Mouse (Mus musculus): ENCODE measurements around the gene Man1b1.

Gene Man1b1

DNA sequence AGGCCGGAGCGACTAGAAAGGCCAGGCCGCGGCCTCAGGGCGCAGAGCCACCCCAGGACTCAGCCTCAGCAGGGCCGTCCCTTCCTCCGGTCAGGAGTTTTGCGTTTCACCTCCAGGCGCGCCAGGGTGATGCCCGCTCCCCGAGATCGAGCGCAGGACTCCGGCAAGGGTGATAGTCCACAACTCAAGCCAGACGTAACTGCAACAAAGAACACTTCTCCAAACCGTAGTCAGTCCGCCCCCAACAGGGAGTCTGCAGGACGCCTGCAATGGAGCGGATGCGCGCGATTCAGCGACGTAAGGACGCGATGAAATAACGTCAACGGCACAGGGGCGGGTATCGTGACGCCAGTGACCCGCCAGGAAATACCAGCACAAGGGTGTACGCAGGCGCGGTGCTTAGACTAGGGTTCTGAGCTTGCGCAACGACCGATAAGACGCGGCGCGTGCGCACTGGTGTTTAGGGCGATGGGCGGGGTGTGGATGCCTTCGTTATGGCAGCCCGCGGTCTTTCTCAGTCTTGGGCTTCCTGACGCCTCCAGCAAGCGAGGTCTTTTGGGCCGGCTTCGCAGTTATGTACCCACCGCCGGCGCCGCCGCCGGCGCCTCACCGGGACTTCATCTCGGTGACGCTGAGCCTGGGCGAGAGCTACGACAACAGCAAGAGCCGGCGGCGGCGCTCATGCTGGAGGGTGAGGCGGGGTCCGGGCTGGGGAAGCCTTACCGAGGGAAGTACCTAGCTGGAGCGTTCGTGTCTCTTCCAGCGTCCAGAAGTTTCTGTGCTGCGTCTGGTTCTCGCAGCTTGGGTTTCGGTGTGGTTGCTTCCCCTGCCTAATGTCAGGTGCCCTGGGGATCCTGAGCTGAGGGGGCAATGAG, at the start of gene Man1b1:
TSS of gene Man1b1 (plus strand) at position 53 of the 875 bp plus-strand sequence.
- DNase-seq (ENCODE audit: low read depth), result peak; percentile 100

DNA sequence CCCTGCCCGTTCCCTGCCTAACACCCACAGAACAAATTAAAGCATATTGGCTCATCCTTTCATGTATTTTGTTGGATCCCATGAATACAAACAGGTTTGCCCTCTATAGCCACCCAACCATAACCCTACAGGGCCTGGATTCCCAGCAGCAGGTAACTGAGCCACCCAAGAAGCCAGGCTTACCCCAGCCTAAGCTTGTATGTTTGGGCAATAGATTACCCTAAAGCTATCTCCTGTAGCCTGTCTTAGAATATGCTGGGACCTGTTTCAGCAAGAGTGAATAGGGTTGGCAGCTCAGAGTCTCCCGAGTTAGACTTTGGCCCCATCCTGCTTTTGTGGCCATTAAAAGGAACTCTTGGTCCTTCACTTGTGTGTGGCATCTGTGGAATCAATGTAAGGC, 46.6 kb upstream of the Man1b1 start:
- no peak for DNase-seq (ENCODE audit: low read depth)

DNA sequence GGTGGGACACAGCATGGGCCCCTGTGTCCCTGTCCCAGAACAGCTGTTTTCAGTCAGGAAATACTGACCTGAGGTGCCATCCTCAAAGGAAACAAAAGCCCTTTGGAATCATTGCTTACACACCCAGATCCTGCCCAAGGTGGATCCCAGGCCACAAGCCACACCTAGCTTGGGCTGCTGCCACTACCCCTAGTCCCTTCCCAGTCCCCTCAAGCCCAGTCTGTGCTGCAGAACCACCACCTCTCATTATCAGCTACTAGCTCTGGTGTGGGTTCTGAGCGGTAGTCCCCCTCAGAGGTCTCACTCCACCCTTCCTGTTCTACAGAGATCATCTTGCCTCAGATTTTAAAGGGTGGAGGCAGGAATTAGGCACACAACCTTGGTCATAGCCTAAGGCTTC, 45.8 kb upstream of the Man1b1 start:
- DNase-seq (ENCODE audit: low read depth), result no peak

DNA sequence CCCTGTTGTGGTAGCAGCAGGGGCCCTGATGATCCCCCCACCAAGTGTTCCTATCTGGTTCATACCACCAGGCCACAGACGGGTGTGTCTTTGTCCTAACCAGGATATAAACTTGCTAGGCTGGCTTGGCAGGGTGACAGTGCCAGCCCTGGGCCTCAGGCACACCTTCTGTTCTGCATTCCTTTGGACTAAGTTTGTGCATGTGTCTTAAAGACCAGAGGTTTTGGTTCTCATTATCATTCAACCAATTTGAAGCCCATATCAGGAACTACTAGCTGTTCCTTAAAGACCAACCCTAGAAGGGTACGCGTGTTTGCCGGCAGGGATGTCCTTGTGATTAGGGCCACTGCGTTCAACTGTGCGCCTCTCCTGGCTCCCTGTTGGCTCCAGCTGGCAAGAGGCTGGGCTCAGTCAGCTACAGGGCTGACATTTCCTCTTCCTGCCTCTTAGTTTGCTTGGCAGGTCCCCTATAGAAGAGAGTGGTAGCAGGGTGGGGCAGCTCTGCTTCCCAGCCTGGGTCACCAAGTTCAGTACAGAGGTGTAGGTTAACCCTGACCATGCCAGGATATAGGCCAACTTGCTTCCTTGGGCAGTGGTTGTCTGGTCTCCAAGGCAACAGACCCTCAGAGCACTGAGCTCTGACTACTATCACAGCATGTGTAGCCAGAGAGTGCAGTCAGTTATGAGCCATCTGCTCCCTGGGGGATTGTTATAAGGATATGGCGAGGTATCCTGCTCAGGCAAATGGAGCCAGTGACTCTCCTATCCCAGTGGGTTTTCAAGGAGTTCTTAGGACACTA, 45.1 kb upstream of the Man1b1 start:
- DNase-seq (ENCODE audit: low read depth), result no peak

DNA sequence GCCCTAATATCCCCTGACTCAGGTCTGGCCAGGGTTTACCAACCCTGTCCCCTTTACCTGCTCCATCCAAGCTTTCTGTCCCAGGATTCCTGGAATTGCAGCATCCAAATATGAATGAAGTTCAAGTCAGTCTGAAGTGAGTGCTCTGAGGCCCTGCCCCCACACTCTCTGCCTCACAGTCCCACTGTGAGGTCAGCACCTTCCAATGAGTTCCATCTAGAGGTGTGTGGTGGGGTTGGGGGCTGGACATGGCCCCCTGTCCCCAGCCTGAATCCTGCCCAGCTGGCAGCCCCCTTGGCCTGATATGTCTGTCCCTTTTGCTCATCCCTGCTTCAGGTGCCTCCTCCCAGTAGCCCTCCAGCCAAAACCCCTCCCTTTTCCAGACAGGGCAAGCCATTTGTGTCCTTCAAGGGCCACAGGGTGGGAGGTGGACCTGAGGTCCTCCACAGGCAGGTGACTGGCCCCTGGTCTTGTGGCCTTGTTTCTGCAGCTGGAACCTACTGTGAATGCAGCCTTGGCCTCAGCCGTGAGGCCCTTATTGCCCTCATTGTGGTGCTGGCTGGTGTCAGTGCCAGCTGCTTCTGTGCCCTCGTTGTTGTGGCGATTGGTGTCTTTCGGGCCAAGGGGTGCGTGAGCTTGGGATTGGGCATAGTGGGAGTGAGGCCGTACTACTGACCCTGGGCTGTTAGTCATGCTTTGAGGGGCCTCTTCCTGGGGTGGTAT, 44.0 kb upstream of the Man1b1 start, which contains the start of gene Tmem210:
TSS of gene Tmem210 (plus strand) at position 219 of the 723 bp plus-strand sequence.
- DNase-seq (ENCODE audit: low read depth), result no peak

DNA sequence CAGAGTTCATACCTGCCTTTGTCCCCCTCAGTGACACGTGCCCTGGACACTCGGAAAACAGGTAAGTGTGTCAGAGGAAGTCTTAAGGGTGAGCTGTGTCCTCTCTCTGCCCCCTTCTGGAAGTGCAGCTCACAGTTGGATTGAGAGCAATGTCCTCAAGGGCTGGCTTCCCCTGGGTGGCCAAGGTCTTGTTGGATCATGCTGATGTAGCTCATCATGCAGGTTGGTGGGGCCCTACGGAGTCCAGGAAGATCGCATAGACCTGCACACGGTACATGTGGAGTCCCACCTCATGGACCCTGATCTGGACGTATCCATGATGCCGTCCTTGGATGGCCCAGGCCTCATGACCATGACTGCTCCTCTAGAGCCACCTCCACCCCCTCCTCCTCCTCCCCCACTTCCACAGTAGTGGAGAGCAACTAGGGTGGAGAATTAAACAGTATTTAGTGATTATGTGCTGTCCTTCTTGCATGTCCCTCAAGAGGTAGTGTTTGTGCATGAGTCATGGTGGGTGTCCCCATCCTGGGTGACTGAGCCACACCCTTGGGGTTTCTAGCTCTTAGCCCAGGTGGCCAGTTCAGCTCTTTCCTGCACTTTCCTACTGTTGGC, 43.3 kb upstream of the Man1b1 start:
- no peak for DNase-seq (ENCODE audit: low read depth)

DNA sequence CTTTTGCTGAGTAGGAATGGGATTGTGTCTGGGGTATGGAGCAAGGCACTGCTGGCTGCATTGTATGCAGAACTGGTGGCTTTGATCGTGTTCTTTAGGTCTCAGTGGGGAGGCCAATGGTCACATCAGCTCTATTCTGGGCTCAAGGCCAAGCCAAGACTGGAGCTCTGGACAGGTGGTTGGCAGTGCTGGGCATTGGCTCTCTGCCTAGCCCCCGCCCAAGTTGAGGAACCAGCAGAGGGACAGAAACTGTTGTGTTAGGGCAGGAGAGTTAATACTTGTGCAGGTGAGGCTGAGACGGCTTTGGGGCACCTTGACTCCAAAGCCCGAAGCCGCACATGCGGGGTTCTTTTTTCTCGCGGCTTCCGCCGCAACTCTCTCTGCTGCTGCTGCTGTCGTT, 42.5 kb upstream of the Man1b1 start, which contains the start of gene Lrrc26:
TSS of gene Lrrc26 (plus strand) at position 265 of the 400 bp plus-strand sequence.
- DNase-seq (ENCODE audit: low read depth), result no peak

DNA sequence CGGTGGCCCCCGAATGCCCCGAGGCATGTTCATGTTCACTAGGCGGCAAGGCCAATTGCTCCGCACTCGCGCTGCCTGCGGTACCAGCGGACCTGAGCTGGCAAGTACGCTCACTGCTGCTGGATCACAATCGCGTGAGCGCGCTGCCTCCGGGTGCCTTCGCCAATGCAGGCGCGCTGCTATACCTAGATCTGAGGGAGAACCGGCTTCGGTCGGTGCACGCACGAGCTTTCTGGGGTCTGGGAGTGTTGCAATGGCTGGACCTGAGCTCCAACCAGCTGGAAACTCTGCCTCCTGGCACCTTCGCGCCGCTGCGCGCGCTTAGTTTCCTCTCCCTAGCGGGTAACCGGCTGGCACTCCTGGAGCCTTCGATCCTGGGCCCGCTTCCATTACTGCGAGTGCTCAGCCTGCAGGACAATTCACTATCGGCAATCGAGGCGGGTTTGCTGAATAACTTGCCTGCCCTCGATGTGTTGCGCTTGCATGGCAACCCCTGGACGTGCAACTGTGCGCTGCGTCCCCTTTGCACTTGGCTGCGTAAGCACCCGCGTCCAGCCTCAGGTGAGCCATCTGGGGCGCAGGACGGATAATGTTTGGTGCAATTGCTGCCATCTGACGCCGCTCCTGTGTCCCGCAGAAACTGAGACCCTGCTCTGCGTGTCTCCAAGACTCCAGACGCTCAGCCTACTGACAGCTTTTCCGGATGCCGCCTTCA, 41.9 kb upstream of the Man1b1 start:
- no peak for DNase-seq (ENCODE audit: low read depth)

DNA sequence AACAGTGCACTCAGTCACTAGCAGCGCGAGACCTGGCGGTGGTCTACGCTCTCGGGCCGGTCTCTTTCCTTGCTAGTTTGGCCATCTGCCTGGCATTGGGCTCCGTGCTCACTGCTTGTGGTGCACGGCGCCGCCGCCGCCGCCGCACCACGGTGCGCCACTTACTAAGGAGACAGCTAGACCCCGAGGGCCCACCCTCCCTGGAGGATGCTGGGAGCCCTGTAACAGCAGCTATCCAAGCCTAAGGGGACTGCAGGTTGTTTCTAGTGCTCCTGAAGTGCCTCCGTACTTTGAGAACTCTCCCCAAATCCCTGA, 41.4 kb upstream of the Man1b1 start:
- DNase-seq (ENCODE audit: low read depth), result no peak

DNA sequence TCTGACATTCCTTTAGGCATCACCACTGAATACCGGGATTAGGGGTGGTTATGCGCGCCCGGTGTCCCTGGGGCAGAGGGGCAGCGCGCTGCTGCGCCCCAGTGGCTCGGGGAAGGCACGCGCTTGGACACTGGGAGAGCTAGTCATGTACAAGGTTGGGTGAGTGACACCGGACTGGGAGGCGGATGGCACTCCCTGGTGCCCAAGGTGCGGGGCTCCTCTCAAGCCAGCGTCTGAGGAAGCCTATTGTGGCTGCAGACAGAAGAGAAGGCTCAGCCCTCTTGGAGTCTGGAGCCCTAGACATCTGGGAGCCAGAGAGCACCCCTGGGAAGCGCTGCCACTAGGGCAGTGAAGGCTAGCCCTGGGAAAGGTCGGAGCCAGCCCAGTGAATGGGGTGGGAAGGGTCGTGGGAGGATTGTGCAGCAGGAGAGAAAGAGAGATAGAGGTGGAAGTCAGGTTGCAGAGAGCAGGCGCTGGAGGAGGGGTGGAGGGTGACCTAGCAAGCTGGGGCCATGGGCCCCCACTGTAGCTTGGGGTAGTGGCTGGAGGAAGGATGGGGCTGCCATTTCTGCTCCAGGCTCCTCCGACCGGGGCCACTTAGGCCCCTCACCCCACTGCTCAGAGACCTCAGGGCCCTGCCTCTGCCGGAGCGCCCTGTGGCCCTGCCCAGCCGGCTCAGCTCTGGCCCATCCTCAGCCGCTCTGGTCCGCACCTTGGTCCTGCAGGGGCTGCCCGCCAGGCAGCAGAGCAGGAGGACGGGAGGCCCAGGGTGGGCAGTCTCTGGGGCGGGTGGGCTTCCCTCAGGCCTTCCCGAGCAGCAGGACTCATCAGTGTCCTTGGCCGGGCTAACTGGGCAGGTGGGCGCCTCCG, 40.7 kb upstream of the Man1b1 start:
- no peak for DNase-seq (ENCODE audit: low read depth)

DNA sequence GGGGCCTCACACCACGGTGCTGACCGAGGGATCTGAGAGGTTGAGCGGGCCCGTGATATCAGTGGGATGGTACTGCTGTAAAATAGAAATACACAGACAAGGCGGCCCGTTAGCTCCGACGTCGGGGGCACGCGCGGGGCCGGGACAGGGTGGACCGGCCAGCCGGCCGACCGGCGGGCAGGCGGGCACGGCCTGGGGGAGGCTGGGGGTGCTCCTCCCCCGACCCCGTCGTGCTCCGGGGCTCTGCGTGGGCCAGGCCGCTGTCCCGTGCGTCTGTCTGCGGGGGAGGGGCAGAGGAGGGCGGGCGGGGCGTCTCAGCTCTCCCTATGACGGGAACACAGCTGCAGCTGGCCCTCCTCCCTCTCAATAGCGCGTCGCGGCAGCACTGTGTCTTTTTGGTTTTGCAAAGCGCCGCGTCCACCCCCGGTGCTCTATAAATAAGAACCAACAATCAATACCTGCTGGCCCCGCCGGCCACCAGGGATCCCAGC, 40.0 kb upstream of the Man1b1 start:
- no peak for DNase-seq (ENCODE audit: low read depth)

DNA sequence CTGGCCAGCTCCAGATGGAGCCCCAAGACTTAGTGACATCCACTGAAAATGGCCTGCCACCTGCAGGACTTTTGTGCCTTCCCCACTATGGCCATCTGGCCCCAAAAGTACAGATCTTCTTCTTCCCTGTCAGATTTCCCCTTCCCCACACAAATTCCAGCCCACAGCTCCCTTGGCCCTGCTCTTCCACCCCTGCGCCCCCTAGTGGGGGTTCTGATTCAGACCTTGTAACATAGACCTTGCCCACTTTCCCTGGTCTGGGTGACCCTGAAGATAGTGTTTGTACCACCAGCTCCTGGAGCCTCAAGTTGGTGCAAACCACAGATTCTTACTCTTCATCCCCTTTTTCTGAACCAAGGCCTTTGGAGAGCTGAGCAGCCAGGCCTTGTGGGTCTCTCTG, 39.3 kb upstream of the Man1b1 start:
- peak; percentile 82 for DNase-seq (ENCODE audit: low read depth)

DNA sequence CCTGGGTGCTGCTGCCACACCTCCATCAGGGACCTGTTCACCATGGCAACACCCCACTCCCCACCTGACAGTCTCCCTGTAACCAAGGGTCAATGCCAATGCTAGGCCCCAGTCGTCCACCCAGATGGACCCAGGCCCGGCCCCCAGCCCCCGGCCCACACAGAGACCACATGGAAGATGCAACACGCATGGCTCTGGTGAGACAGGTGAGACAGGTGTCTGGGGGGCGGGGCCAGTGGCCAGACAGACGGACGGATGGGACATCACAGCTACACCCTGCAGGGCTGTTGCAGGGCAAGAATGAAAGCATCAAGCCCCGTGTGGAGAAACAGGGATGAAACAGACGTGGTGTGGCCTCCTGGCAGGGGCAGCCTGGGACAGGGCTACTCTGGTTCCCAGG, 38.4 kb upstream of the Man1b1 start:
- DNase-seq (ENCODE audit: low read depth), result no peak

DNA sequence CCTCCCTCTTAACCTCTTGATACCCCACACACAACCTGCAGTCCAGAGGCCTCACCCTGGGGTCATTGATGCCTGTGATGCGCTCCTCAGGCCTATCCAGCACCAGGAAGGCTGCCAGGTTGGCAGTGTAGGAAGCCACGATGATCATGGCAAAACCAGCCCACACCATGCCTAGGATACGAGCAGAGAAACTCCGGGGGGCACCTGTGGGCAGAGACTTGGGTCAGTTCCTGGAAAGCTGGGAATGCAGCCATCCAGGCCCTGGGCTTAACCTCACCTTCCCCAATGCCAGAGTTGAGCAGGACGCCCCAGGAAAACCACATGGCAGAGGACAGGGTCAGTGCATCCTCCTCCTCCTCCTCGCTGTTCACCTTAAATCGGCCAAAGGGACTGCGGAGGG, 35.0 kb upstream of the Man1b1 start:
- no peak for DNase-seq (ENCODE audit: low read depth)

DNA sequence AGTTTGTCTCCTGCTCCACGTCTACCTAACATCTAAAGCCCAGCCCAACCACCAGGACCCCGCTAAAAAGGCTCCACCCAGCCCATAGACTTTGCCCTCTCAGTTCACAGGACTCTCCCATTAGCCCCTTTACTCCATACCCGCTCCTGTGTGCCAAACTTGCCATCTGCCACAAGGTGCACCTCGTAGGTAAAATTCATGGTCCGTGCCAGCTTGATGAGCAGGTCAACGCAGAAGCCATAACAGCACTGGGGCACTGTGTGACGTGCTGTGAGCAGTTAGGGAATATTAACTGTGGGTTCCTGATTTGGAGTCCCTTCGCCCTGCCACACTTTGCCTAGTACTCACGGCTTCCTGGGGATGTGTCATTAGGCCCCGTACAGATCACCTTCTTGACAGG, 34.1 kb upstream of the Man1b1 start:
- no peak for DNase-seq (ENCODE audit: low read depth)

DNA sequence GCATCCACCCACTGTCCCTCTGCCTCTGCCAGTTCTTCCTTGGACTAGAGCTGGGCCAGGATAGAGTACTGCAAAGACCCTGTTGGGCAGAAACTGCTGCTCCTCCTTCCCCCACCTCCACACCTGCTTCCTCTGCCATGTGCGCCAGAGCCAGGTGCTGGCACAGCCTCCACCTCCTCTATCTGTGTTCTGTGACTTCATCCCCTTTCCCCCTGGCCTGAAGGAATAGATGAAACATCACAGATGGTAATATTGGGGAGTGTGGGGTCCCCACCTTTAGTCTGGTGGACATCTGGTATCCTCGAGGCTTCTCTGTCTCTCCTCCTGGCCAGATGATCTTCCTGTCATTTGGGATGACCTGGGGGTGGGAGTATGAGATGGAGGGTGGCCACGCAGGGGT, 28.7 kb upstream of the Man1b1 start:
- DNase-seq (ENCODE audit: low read depth), result no peak

DNA sequence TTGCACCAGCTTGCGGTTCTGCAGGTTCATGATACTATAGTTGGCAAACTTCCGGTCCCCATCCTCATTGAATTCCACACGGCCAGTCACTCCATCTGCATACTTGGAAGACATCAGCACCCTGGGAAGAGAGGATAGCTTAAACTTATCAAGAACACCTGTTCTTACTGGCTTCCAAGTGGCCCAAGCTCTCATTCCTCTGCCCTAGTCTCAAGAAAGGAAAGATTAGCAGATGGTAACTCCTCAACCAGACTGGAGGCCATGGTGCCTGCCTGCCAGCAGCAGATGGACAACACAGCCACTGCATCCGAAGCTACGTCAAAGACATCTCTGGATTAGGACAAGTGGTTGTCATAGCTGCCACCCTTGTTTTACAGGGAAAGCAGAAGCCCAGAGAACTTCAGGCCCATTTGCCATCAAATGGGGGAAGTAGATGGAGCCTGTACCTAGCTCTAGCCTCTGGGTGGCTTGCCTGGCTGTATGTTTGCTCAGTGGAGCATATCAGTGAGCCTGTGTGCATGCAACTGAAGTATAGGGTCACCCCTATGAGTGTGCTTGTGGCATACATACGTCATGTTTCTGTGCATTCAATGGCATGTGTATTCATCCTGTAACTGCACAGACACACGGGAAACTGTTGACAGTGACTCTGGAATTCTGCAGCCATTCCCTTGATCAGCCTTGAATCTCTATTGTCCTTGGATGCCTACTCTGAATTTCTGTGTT, 28.0 kb upstream of the Man1b1 start:
- DNase-seq (ENCODE audit: low read depth), result no peak

DNA sequence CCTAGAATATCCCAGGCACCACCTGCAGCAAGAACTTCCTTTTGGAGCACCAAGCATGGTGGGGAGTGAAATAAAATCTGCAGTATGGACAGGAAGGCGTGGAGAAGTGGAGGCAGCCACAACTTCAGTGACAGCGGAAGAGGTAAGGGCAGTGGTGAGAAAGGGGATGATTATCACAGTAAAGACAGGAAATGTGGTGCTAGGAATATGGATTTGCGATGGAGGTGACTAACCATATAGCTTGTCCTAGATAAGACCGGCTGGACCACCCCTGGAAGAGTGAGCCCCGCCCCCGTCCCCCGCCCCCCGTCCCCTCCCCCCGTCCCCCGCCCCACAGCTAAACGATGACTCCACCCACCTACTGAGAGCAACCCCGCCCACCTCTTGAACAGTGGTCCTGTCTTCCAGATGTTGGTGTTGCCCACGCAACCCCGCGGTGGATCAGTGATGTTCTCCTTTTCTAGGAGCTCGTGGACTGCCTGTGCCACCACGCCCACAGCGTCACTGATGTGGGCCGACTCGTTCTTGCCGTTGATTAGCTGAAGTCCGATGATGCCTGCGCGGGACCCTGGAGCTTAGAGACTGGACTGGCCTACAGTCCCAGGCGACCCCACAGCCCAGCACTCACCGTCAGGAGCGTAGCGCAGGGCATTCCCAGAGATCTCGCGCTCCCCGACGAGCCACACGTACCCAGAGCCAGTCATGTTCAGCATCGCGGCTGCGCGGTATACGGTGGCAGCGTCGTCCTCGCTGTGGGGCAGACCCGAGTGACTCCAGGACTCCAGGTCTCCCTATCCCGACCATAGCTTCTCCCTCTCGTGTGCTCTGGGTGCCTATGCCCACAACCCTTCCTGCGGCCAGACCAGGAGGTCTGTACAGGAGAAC, 27.2 kb upstream of the Man1b1 start:
- DNase-seq (ENCODE audit: low read depth), result peak; percentile 33

Data from naive thymus-derived CD4-positive, alpha-beta T cell, adult 2 months (primary cell).